In genomic region chr14:106151188-106151587, GRCm38 (mm10) we compare ENCODE assay signal across 29 mouse cellular contexts. TPM values are rescaled to one million over a fixed set of nuclear protein-coding genes. Genes with fewer than 3 reads are reported as not detected.
DNase-seq lines count a peak whose midpoint lies in the region; ATAC-seq and TF ChIP-seq lines count a peak whose summit lies in the region.
"Had no signal": no experiment of that assay in that cellular context is flagged by ENCODE, and none has a peak within 500 bp of the region (broad histone marks: within the 10 kb centered on the region; RNA-seq: fewer than 3 reads in every experiment).

No protein-coding gene starts in this region.

- no peak for ATAC-seq in embryonic facial prominence, embryonic 14.5 days (ENCODE audit: low read depth)
- no peak for ATAC-seq in limb, embryonic 14.5 days (ENCODE audit: low FRiP score, low read depth)
- no peak for ATAC-seq in neural tube, embryonic 15.5 days (ENCODE audit: low FRiP score)
- ATAC-seq: activated CD4-positive, CD25-positive, alpha-beta regulatory T cell, adult 4 months; forebrain, embryonic 13.5 days; hindbrain, postnatal 0 days; inflammation-experienced regulatory T-cells, adult 6 months had no signal

- WGBS in embryonic facial prominence, embryonic 14.5 days: 34% methylated on average over 2 of the region's 2 CpGs
- 81% methylated on average over 2 of the region's 2 CpGs for WGBS in embryonic facial prominence, embryonic 10.5 days
- WGBS in limb, embryonic 14.5 days: 46% methylated on average over 2 of the region's 2 CpGs
- WGBS in limb, embryonic 10.5 days: 85% methylated on average over 2 of the region's 2 CpGs
- 71% methylated on average over 2 of the region's 2 CpGs for WGBS in neural tube, embryonic 15.5 days

- H3K4me3 ChIP-seq in embryonic facial prominence, embryonic 14.5 days (ENCODE audit: low read depth, low read length): no peak overlapping the region
- no peak overlapping the region for H3K4me3 ChIP-seq in embryonic facial prominence, embryonic 10.5 days
- H3K4me3 ChIP-seq in limb, embryonic 14.5 days (replicated peaks; ENCODE audit: low read length): no peak overlapping the region
- H3K4me3 ChIP-seq in limb, embryonic 10.5 days: no peak overlapping the region
- no peak overlapping the region for H3K4me3 ChIP-seq in neural tube, embryonic 15.5 days (replicated peaks)
- H3K4me3 ChIP-seq: embryonic facial prominence, embryonic 13.5 days; forebrain, embryonic 10.5 days; forebrain, embryonic 13.5 days; heart, adult 2 months; heart, embryonic 10.5 days; heart, embryonic 13.5 days had no signal

- H3K9me3 ChIP-seq in embryonic facial prominence, embryonic 14.5 days (ENCODE audit: control insufficient read depth, low read length): no peaks in the 10 kb centered on the region
- H3K9me3 ChIP-seq in embryonic facial prominence, embryonic 10.5 days: no peaks in the 10 kb centered on the region
- H3K9me3 ChIP-seq in limb, embryonic 14.5 days (ENCODE audit: control insufficient read depth, low read length): no peaks in the 10 kb centered on the region
- no peaks in the 10 kb centered on the region for H3K9me3 ChIP-seq in limb, embryonic 10.5 days (replicated peaks)
- H3K9me3 ChIP-seq in neural tube, embryonic 15.5 days (replicated peaks): no peaks in the 10 kb centered on the region
- H3K9me3 ChIP-seq: embryonic facial prominence, embryonic 13.5 days; forebrain, embryonic 10.5 days; forebrain, embryonic 13.5 days; heart, embryonic 10.5 days; heart, embryonic 13.5 days had no signal

- H3K4me1 ChIP-seq in embryonic facial prominence, embryonic 14.5 days (ENCODE audit: control insufficient read depth, insufficient read depth, low read length): no peaks in the 10 kb centered on the region
- H3K4me1 ChIP-seq in embryonic facial prominence, embryonic 10.5 days: no peaks in the 10 kb centered on the region
- no peaks in the 10 kb centered on the region for H3K4me1 ChIP-seq in limb, embryonic 14.5 days (ENCODE audit: control insufficient read depth, insufficient read depth, low read length)
- no peaks in the 10 kb centered on the region for H3K4me1 ChIP-seq in limb, embryonic 10.5 days
- H3K4me1 ChIP-seq in neural tube, embryonic 15.5 days: no peaks in the 10 kb centered on the region
- H3K4me1 ChIP-seq: embryonic facial prominence, embryonic 13.5 days; forebrain, embryonic 10.5 days; forebrain, embryonic 13.5 days; heart, embryonic 10.5 days; heart, embryonic 13.5 days had no signal

- no peak overlapping the region for H3K9ac ChIP-seq in embryonic facial prominence, embryonic 14.5 days (ENCODE audit: low read depth, low read length)
- H3K9ac ChIP-seq in limb, embryonic 14.5 days (ENCODE audit: low read depth, low read length, severe bottlenecking): no peak overlapping the region
- no peak overlapping the region for H3K9ac ChIP-seq in neural tube, embryonic 15.5 days (replicated peaks)
- H3K9ac ChIP-seq: embryonic facial prominence, embryonic 13.5 days; forebrain, embryonic 13.5 days; heart, embryonic 13.5 days; hindbrain, embryonic 14.5 days had no signal

- H3K27me3 ChIP-seq in embryonic facial prominence, embryonic 14.5 days (replicated peaks; ENCODE audit: control insufficient read depth, insufficient read depth, low read length): no peaks in the 10 kb centered on the region
- no peaks in the 10 kb centered on the region for H3K27me3 ChIP-seq in embryonic facial prominence, embryonic 10.5 days (replicated peaks; ENCODE audit: low read depth, poor library complexity, severe bottlenecking)
- H3K27me3 ChIP-seq in limb, embryonic 14.5 days (ENCODE audit: control insufficient read depth, insufficient read depth, low read length): no peaks in the 10 kb centered on the region
- H3K27me3 ChIP-seq in limb, embryonic 10.5 days (ENCODE audit: low read depth, poor library complexity, severe bottlenecking): no peaks in the 10 kb centered on the region
- H3K27me3 ChIP-seq in neural tube, embryonic 15.5 days (replicated peaks): no peaks in the 10 kb centered on the region
- H3K27me3 ChIP-seq: embryonic facial prominence, embryonic 13.5 days; forebrain, embryonic 13.5 days; heart, embryonic 13.5 days had no signal

- peak; percentile 77 for DNase-seq in embryonic facial prominence, embryonic 14.5 days (ENCODE audit: low spot score)
- DNase-seq in embryonic facial prominence, embryonic 10.5 days (ENCODE audit: low spot score): no peak
- peak; percentile 11 to 30 for DNase-seq in frontal cortex, postnatal 36 days (ENCODE audit: low spot score in 2 of 2)
- DNase-seq in frontal cortex, postnatal 14 days (ENCODE audit: low spot score in 2 of 2): no peak
- DNase-seq in limb, embryonic 14.5 days (ENCODE audit: low spot score): peak; percentile 37
- no peak for DNase-seq in limb, embryonic 10.5 days (ENCODE audit: low spot score)
- DNase-seq in brain, adult 2 months (ENCODE audit: low read depth, low spot score): peak; percentile 57
- DNase-seq: adrenal gland, adult 8-10 months; adrenal gland, postnatal 25 days; cerebellum, adult 11 months; cerebellum, adult 2 months; cerebellum, adult 9-11 months; cerebellum, postnatal 25 days; gastrocnemius, postnatal 10 days; gastrocnemius, postnatal 36 days; heart, adult 2 months; heart, postnatal 14 days; heart, postnatal 4 days had no signal

- H3K4me2 ChIP-seq in embryonic facial prominence, embryonic 14.5 days (ENCODE audit: low read depth, low read length): no peak overlapping the region
- no peak overlapping the region for H3K4me2 ChIP-seq in limb, embryonic 14.5 days (replicated peaks; ENCODE audit: low read depth, low read length, severe bottlenecking)
- H3K4me2 ChIP-seq in neural tube, embryonic 15.5 days: no peak overlapping the region
- H3K4me2 ChIP-seq: embryonic facial prominence, embryonic 13.5 days; forebrain, embryonic 13.5 days; heart, embryonic 13.5 days; hindbrain, embryonic 14.5 days had no signal

- no peaks in the 10 kb centered on the region for H3K36me3 ChIP-seq in embryonic facial prominence, embryonic 14.5 days (ENCODE audit: control insufficient read depth, insufficient read depth, low read length)
- H3K36me3 ChIP-seq in embryonic facial prominence, embryonic 10.5 days (replicated peaks): no peaks in the 10 kb centered on the region
- no peaks in the 10 kb centered on the region for H3K36me3 ChIP-seq in limb, embryonic 14.5 days (ENCODE audit: control insufficient read depth, insufficient read depth, low read length)
- no peaks in the 10 kb centered on the region for H3K36me3 ChIP-seq in limb, embryonic 10.5 days
- H3K36me3 ChIP-seq in neural tube, embryonic 15.5 days: no peaks in the 10 kb centered on the region
- H3K36me3 ChIP-seq: embryonic facial prominence, embryonic 13.5 days; forebrain, embryonic 10.5 days; heart, embryonic 10.5 days; heart, embryonic 13.5 days had no signal

- no peak overlapping the region for H3K27ac ChIP-seq in embryonic facial prominence, embryonic 14.5 days (replicated peaks; ENCODE audit: low read depth, low read length)
- H3K27ac ChIP-seq in embryonic facial prominence, embryonic 10.5 days (replicated peaks): no peak overlapping the region
- no peak overlapping the region for H3K27ac ChIP-seq in limb, embryonic 14.5 days (replicated peaks; ENCODE audit: low read depth, low read length)
- H3K27ac ChIP-seq in limb, embryonic 10.5 days: no peak overlapping the region
- no peak overlapping the region for H3K27ac ChIP-seq in neural tube, embryonic 15.5 days (replicated peaks)
- H3K27ac ChIP-seq: embryonic facial prominence, embryonic 13.5 days; forebrain, embryonic 10.5 days; forebrain, embryonic 13.5 days; heart, adult 2 months; heart, embryonic 10.5 days; heart, embryonic 13.5 days; hindbrain, embryonic 14.5 days; hindbrain, postnatal 0 days had no signal

- TF ChIP-seq POLR2A in limb, embryonic 14.5 days (IDR thresholded peaks at IDR 0.05; ENCODE audit: borderline replicate concordance, extremely low read depth, insufficient read depth, insufficient read length): no peak

RNA-seq across cellular contexts. Expression of gene Trim52, which starts 45.2 kb away (rescaled TPM):
- polyA plus RNA-seq in embryonic facial prominence, embryonic 14.5 days (2014; fragmentation: Nextera tagmentation; extraction: Ambion mirVana): not detected in 2 replicates
- not detected in 2 replicates for polyA plus RNA-seq in embryonic facial prominence, embryonic 10.5 days (2016; fragmentation: Nextera tagmentation; extraction: Ambion mirVana)
- 0.06 and 0.10 TPM in 2 replicates for polyA plus RNA-seq in limb, embryonic 14.5 days (2012; rRNA removed)
- polyA plus RNA-seq in limb, embryonic 14.5 days (2014; fragmentation: Nextera tagmentation; extraction: Ambion mirVana): not detected in 2 replicates
- polyA plus RNA-seq in limb, embryonic 10.5 days (2016; fragmentation: Nextera tagmentation; extraction: Ambion mirVana): not detected in 2 replicates
- polyA plus RNA-seq in neural tube, embryonic 15.5 days (2015; fragmentation: Nextera tagmentation; extraction: Ambion mirVana): not detected in 2 replicates
- polyA plus RNA-seq: cerebellum, adult 2 months; forebrain, embryonic 10.5 days; forebrain, embryonic 13.5 days; heart, adult 2 months; heart, embryonic 10.5 days; heart, embryonic 13.5 days; hindbrain, embryonic 11.5 days; hindbrain, embryonic 14.5 days; hindbrain, postnatal 0 days; inflammation-experienced regulatory T-cells, adult 6 months had no signal

Comparison
In these comparisons a context has a peak if more than half of its experiments do, and no peak if none do; other contexts are left out.
1. DNase-seq: peak in embryonic facial prominence, embryonic 14.5 days (single experiment), frontal cortex, postnatal 36 days (2 of 2), limb, embryonic 14.5 days (single experiment) and brain, adult 2 months (single experiment); none in embryonic facial prominence, embryonic 10.5 days (single experiment), frontal cortex, postnatal 14 days (0 of 2) and limb, embryonic 10.5 days (single experiment).